Mouse (Mus musculus) right cerebral cortex, postnatal 25 days (tissue): Measurements from ENCODE around the gene Syngr4.
"Not testable (repeated sequence)": the region's sequence is repeated elsewhere in the genome, so short reads cannot be mapped to it uniquely, and the experiment has no call there.

Experiments
- DNase-seq: peaks from one replicate; pipeline ENCODE4 v3.0.0; 2022

Gene Syngr4

GRCm38 (mm10) chr7:45915011-45915410, 18.5 kb upstream of the Syngr4 start:
- no peak for DNase-seq

GRCm38 (mm10) chr7:45914067-45914466, 17.6 kb upstream of the Syngr4 start:
- DNase-seq, result no peak

- DNase-seq, result no peak
Observed at GRCm38 (mm10) chr7:45909145-45909544, 12.6 kb upstream of the Syngr4 start.

- no peak for DNase-seq
Observed at GRCm38 (mm10) chr7:45908384-45908783, 11.9 kb upstream of the Syngr4 start.

- no peak for DNase-seq
Observed at GRCm38 (mm10) chr7:45906622-45907021, 10.1 kb upstream of the Syngr4 start.

GRCm38 (mm10) chr7:45902481-45903002, 6.0 kb upstream of the Syngr4 start:
- DNase-seq, result no peak

GRCm38 (mm10) chr7:45901562-45901961, 5.0 kb upstream of the Syngr4 start:
- DNase-seq, result no peak

GRCm38 (mm10) chr7:45898125-45898524, 1.6 kb upstream of the Syngr4 start:
- not testable (repeated sequence) for DNase-seq

GRCm38 (mm10) chr7:45897258-45897757, 794 bp upstream of the Syngr4 start:
- DNase-seq, result peak; percentile 59

GRCm38 (mm10) chr7:45895931-45896516, 490 bp downstream of the Syngr4 start:
- DNase-seq, result no peak

GRCm38 (mm10) chr7:45892651-45893050, 3.9 kb downstream of the Syngr4 start:
- no peak for DNase-seq

- DNase-seq, result no peak
Observed at GRCm38 (mm10) chr7:45887246-45887645, 9.3 kb downstream of the Syngr4 start.

- no peak for DNase-seq
Observed at GRCm38 (mm10) chr7:45881011-45881410, 15.5 kb downstream of the Syngr4 start.

GRCm38 (mm10) chr7:45880531-45880930, 16.0 kb downstream of the Syngr4 start:
- DNase-seq, result no peak

- not testable (repeated sequence) for DNase-seq
Observed at GRCm38 (mm10) chr7:45878278-45878677, 18.2 kb downstream of the Syngr4 start, which contains the start of gene Grin2d. Gene Grin2d (minus strand): TSS chr7:45878378.

- DNase-seq, result no peak
Observed at GRCm38 (mm10) chr7:45876895-45877294, 19.6 kb downstream of the Syngr4 start.

GRCm38 (mm10) chr7:45873061-45873947, 23.2 kb downstream of the Syngr4 start:
- DNase-seq, result peak; percentile 64

GRCm38 (mm10) chr7:45872624-45873023, 23.9 kb downstream of the Syngr4 start, which contains the start of gene Kdelr1:
Gene Kdelr1 (plus strand): TSS chr7:45872772.
- peak; percentile 88 for DNase-seq

GRCm38 (mm10) chr7:45870282-45871058, 26.0 kb downstream of the Syngr4 start:
- peak; percentile 19 for DNase-seq

- no peak for DNase-seq
Observed at GRCm38 (mm10) chr7:45869787-45870186, 26.7 kb downstream of the Syngr4 start.

GRCm38 (mm10) chr7:45869107-45869670, 27.3 kb downstream of the Syngr4 start:
- no peak for DNase-seq

GRCm38 (mm10) chr7:45867871-45868270, 28.6 kb downstream of the Syngr4 start:
- DNase-seq, result no peak
